Mouse (Mus musculus): ENCODE measurements around the gene Klrg1.

Klrg1 gene

GRCm38 (mm10) chr6:122282782-122283181 lies at the start of gene Klrg1:
TSS of gene Klrg1 (minus strand) at chr6:122282882.
- no peak for DNase-seq (ENCODE audit: low spot score in 2 of 2)

GRCm38 (mm10) chr6:122325361-122325975 lies 42.8 kb upstream of the Klrg1 start:
- no peak for DNase-seq (ENCODE audit: low spot score in 2 of 2)

- DNase-seq (ENCODE audit: low spot score in 2 of 2) = no peak
Observed at GRCm38 (mm10) chr6:122318726-122319125, 36.0 kb upstream of the Klrg1 start.

GRCm38 (mm10) chr6:122310187-122310820 lies 27.6 kb upstream of the Klrg1 start:
- DNase-seq (ENCODE audit: low spot score in 2 of 2) = no peak

GRCm38 (mm10) chr6:122309446-122309960 lies 26.8 kb upstream of the Klrg1 start:
- no peak for DNase-seq (ENCODE audit: low spot score in 2 of 2)

- DNase-seq (ENCODE audit: low spot score in 2 of 2) = peak; percentile 95 to 97
Observed at GRCm38 (mm10) chr6:122308505-122309393, 26.1 kb upstream of the Klrg1 start, which contains the start of gene M6pr. TSS of gene M6pr (plus strand) at chr6:122308720.

- DNase-seq (ENCODE audit: low spot score in 2 of 2) = no peak
Observed at GRCm38 (mm10) chr6:122308136-122308504, 25.4 kb upstream of the Klrg1 start.

- DNase-seq (ENCODE audit: low spot score in 2 of 2) = no peak
Observed at GRCm38 (mm10) chr6:122306707-122307106, 24.0 kb upstream of the Klrg1 start.

- no peak for DNase-seq (ENCODE audit: low spot score in 2 of 2)
Observed at GRCm38 (mm10) chr6:122304790-122305555, 22.3 kb upstream of the Klrg1 start.

- DNase-seq (ENCODE audit: low spot score in 2 of 2) = peak; percentile 81
Observed at GRCm38 (mm10) chr6:122304355-122304754, 21.7 kb upstream of the Klrg1 start.

GRCm38 (mm10) chr6:122303526-122303925 lies 20.8 kb upstream of the Klrg1 start:
- peak in 1 of 2 experiments; percentile 60 for DNase-seq (ENCODE audit: low spot score in 2 of 2)

GRCm38 (mm10) chr6:122302661-122303060 lies 20.0 kb upstream of the Klrg1 start:
- peak; percentile 56 to 78 for DNase-seq (ENCODE audit: low spot score in 2 of 2)

- no peak for DNase-seq (ENCODE audit: low spot score in 2 of 2)
Observed at GRCm38 (mm10) chr6:122302121-122302520, 19.4 kb upstream of the Klrg1 start.

- DNase-seq (ENCODE audit: low spot score in 2 of 2) = no peak
Observed at GRCm38 (mm10) chr6:122299621-122300133, 17.0 kb upstream of the Klrg1 start.

- DNase-seq (ENCODE audit: low spot score in 2 of 2) = no peak
Observed at GRCm38 (mm10) chr6:122298223-122298609, 15.5 kb upstream of the Klrg1 start.

- DNase-seq (ENCODE audit: low spot score in 2 of 2) = no peak
Observed at GRCm38 (mm10) chr6:122297279-122298222, 14.9 kb upstream of the Klrg1 start.

GRCm38 (mm10) chr6:122296918-122297278 lies 14.2 kb upstream of the Klrg1 start:
- DNase-seq (ENCODE audit: low spot score in 2 of 2) = no peak

- peak in 1 of 2 experiments; percentile 54 for DNase-seq (ENCODE audit: low spot score in 2 of 2)
Observed at GRCm38 (mm10) chr6:122295242-122295641, 12.6 kb upstream of the Klrg1 start.

- peak; percentile 48 to 68 for DNase-seq (ENCODE audit: low spot score in 2 of 2)
Observed at GRCm38 (mm10) chr6:122294290-122294689, 11.6 kb upstream of the Klrg1 start.

- peak; percentile 61 to 82 for DNase-seq (ENCODE audit: low spot score in 2 of 2)
Observed at GRCm38 (mm10) chr6:122293796-122294195, 11.1 kb upstream of the Klrg1 start.
